Mouse (Mus musculus) hindbrain, embryonic 10.5 days (tissue): ENCODE results near the gene Mllt11. TPM values are rescaled to one million over a fixed set of nuclear protein-coding genes. Genes with fewer than 3 reads are reported as not detected.

ENCODE experiments used
- DNase-seq: peaks from one replicate; pipeline ENCODE4 v3.0.0-alpha.2; 2017; ENCODE audit warnings: low spot score
- H3K27ac ChIP-seq: fragments of 300-500 bp; sonication (generic); 2 replicates; pipeline ENCODE4 v1.5.1; 2016; ENCODE audit warnings: mild to moderate bottlenecking, moderate library complexity
- H3K27me3 ChIP-seq: fragments of 300-500 bp; sonication (generic); 2 replicates; pipeline ENCODE4 v1.6.1; 2016; ENCODE audit warnings: mild to moderate bottlenecking; ENCODE audit not compliant: poor library complexity, insufficient read depth, severe bottlenecking
- H3K36me3 ChIP-seq: fragments of 300-500 bp; sonication (generic); 2 replicates; pipeline ENCODE4 v1.6.1; 2016; ENCODE audit warnings: mild to moderate bottlenecking, moderate library complexity
- H3K4me1 ChIP-seq: fragments of 300-500 bp; sonication (generic); replicated peaks from 2 replicates; pipeline ENCODE4 v1.6.1; 2016; ENCODE audit warnings: mild to moderate bottlenecking
- H3K4me3 ChIP-seq: fragments of 300-500 bp; sonication (generic); 2 replicates; pipeline ENCODE4 v1.5.1; 2016; ENCODE audit warnings: mild to moderate bottlenecking, moderate library complexity
- H3K9me3 ChIP-seq: fragments of 300-500 bp; sonication (generic); 2 replicates; pipeline ENCODE4 v1.6.1; 2016; ENCODE audit warnings: mild to moderate bottlenecking, moderate library complexity
- WGBS: fragments of 180-500 bp; shearing (Covaris S2); methylation state at CpG from one replicate; pipeline ENCODE4 v1.1.7; 2016; 5-methylcytosine and 5-hydroxymethylcytosine counted together
- polyA plus RNA-seq: library from polyadenylated mRNA; unstranded; fragments of >200 nt; fragmentation: Nextera tagmentation; extraction: Ambion mirVana; gene quantifications from 2 replicates; pipeline ENCODE4 v1.2.1, GENCODE M21; 2016

The Mllt11 gene
- polyA plus RNA-seq, 1 experiment from 2014 or later: 95.9 TPM

GRCm38 (mm10) chr3:95239022-95239421, 7.1 kb upstream of the Mllt11 start:
- H3K27me3 ChIP-seq: no peaks in the 10 kb centered on the region
- H3K9me3 ChIP-seq: no peaks in the 10 kb centered on the region
- H3K4me3 ChIP-seq: no peak overlapping the region
- DNase-seq: no peak
- H3K27ac ChIP-seq: no peak overlapping the region
- peaks cover 25% of the 10 kb centered on the region for H3K4me1 ChIP-seq
- H3K36me3 ChIP-seq: peaks cover 49% of the 10 kb centered on the region
- WGBS: 87% methylated on average over 6 of the region's 6 CpGs

DNA sequence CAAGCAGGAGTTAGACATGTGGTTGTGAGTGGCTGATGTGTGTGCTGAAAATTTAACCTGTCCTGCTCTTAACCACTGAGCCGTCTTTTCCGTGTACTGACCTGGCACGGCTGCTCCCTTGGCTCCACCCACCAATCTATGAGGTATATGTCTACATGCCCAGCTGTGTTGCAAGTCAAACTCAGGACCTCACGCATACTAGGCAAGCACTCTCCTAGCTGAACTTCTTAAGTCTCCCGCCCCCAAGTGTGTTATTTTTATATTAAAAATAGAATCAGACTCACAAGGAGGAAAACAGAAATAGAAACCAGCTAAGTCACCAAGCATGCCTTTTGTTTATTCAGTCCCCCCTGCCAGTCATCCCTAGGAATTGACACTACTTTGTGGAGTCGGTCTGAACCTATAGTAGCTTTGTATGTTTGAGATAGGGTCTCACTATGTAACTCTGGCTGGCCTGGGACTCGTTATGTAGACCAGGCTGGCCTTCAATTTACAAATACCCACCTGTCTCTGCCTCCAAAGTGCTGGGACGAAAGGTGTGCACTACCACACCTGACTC, 5.6 kb upstream of the Mllt11 start:
- H3K36me3 ChIP-seq: peaks cover 63% of the 10 kb centered on the region
- peaks cover 25% of the 10 kb centered on the region for H3K4me1 ChIP-seq

DNA sequence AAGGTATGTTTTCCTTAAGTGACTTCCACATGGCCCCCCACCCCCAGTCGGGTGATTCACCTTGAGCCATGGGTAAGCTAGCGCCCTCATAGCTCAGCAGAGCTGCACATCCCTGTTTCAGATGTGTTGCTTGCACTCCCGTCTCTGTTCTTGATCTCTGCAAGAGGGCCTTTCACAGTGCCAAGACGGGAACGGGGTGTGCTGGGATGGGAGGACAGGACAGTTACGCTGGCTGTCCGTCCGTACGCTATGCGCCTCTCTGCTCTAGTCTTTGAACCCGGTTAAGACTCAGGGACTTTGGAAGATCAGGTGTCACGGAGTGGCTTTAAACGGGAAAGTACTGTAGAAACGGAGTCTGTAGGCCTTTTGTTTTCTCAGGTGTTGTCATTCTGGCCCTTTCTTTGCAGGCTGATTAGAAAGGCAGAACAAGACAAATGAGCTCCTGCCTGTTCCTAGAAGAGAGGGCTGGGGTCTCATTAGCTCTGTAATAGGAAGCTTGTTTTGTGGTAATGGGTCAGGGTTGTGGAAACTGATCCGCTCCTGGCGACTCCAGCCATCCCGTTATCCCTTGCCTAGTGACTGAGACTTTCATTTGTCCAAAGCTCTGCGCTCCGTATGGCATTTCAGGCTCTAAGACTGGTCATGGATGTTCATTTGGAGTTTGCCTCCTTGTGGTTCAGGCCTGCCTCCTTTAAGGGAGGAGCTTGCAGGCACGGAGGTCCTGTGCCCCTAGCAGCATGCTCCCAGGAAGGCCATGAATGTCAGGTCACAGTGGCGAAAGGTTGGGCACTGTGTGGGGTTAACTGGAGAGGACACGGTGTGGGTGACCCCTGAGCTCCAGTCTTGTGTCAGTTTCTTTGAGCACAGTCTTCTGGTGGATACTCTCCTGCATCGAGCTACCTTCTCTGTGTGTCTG, 3.7 kb upstream of the Mllt11 start:
- H3K27ac ChIP-seq: no peak overlapping the region
- H3K27me3 ChIP-seq: no peaks in the 10 kb centered on the region
- no peak overlapping the region for H3K4me3 ChIP-seq
- peaks cover 30% of the 10 kb centered on the region for H3K4me1 ChIP-seq
- no peaks in the 10 kb centered on the region for H3K9me3 ChIP-seq
- WGBS: 68% methylated on average over 23 of the region's 23 CpGs
- H3K36me3 ChIP-seq: peaks cover 79% of the 10 kb centered on the region
- DNase-seq: no peak

More for the DNA sequence above, 5.6 kb upstream of the Mllt11 start:
- Histone ChIP-seq H3K4me3 (no peak overlapping the region), H3K27ac (no peak overlapping the region), H3K9me3 (no peaks in the 10 kb centered on the region), H3K27me3 (no peaks in the 10 kb centered on the region)
- DNase-seq: no peak
- 91% methylated on average over 8 of the region's 8 CpGs for WGBS

- peaks cover 73% of the 10 kb centered on the region for H3K36me3 ChIP-seq
- DNase-seq: no peak
Measured at GRCm38 (mm10) chr3:95233303-95233980, 1.5 kb upstream of the Mllt11 start.

GRCm38 (mm10) chr3:95232771-95233170, 800 bp upstream of the Mllt11 start:
- H3K27ac ChIP-seq: no peak overlapping the region
- peaks cover 41% of the 10 kb centered on the region for H3K4me1 ChIP-seq
- 91% methylated on average over 7 of the region's 7 CpGs for WGBS
- DNase-seq: no peak
- no peaks in the 10 kb centered on the region for H3K9me3 ChIP-seq
- H3K4me3 ChIP-seq: no peak overlapping the region
- peaks cover 66% of the 10 kb centered on the region for H3K36me3 ChIP-seq
- no peaks in the 10 kb centered on the region for H3K27me3 ChIP-seq

More at GRCm38 (mm10) chr3:95233303-95233980, 1.5 kb upstream of the Mllt11 start:
- 89% methylated on average over 16 of the region's 16 CpGs for WGBS
- peaks cover 41% of the 10 kb centered on the region for H3K4me1 ChIP-seq
- H3K27me3 ChIP-seq: no peaks in the 10 kb centered on the region
- no peak overlapping the region for H3K4me3 ChIP-seq
- no peaks in the 10 kb centered on the region for H3K9me3 ChIP-seq
- no peak overlapping the region for H3K27ac ChIP-seq

- DNase-seq: peak; percentile 55
Measured at GRCm38 (mm10) chr3:95230495-95231297, 1.3 kb downstream of the Mllt11 start.

DNA sequence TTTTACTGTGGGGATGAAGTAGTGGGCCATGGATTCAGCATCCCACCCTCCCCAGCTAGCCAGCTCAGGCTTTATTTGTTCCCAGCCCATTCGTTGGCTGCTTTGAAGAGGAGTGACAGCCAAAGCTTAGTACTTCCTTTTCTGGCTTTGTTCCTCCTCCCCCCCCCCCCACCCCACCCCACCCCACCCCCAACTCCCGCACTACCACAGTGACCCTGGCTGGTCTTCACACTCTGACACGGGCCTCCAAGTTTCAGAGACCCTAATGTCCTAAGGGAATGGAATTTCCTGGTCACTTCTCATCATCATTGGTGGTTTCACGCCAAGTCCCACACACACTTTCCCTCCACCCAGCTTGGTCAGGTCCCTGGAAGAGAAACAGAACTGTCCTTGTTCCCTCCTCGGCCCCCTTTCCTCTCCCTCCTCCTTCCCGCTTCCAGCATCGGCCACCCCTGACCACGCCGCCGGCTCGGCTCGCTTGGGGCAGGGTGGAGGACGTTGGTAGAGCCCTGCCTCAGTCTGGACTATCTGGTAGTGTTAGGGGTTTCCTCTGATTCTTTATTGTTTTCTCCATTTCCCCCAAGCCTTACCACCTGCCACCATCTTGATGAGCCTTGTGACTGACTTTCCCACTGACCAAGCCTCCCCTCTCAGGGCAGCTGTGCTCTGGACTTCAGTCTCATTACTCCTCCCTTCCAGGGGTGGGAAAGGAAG, 2.0 kb downstream of the Mllt11 start:
- Histone ChIP-seq H3K27me3 (no peaks in the 10 kb centered on the region), H3K4me1 (peaks cover 54% of the 10 kb centered on the region), H3K4me3 (peak overlapping the region; percentile 98), H3K36me3 (peaks cover 54% of the 10 kb centered on the region), H3K27ac (peak overlapping the region; percentile 98), H3K9me3 (no peaks in the 10 kb centered on the region)
- peak; percentile 68 for DNase-seq
- 2% methylated on average over 13 of the region's 13 CpGs for WGBS

More at GRCm38 (mm10) chr3:95230495-95231297, 1.3 kb downstream of the Mllt11 start:
- Histone ChIP-seq H3K27me3 (no peaks in the 10 kb centered on the region), H3K36me3 (peaks cover 54% of the 10 kb centered on the region), H3K27ac (peak overlapping the region; percentile 98), H3K4me3 (peak overlapping the region; percentile 98), H3K4me1 (peaks cover 58% of the 10 kb centered on the region), H3K9me3 (no peaks in the 10 kb centered on the region)
- 45% methylated on average over 8 of the region's 8 CpGs for WGBS

GRCm38 (mm10) chr3:95228894-95229780, 2.8 kb downstream of the Mllt11 start:
- H3K4me1 ChIP-seq: peaks cover 60% of the 10 kb centered on the region
- WGBS: under 1% methylated on average over 43 of the region's 43 CpGs
- H3K27ac ChIP-seq: peak overlapping the region; percentile 98
- peak; percentile 64 for DNase-seq
- H3K27me3 ChIP-seq: no peaks in the 10 kb centered on the region
- no peaks in the 10 kb centered on the region for H3K9me3 ChIP-seq
- H3K4me3 ChIP-seq: peak overlapping the region; percentile 98
- peaks cover 54% of the 10 kb centered on the region for H3K36me3 ChIP-seq

GRCm38 (mm10) chr3:95228148-95228893, 3.6 kb downstream of the Mllt11 start, which contains the start of gene Cdc42se1:
Gene Cdc42se1 (plus strand): TSS chr3:95228732.
- Histone ChIP-seq H3K27me3 (no peaks in the 10 kb centered on the region), H3K36me3 (peaks cover 54% of the 10 kb centered on the region), H3K27ac (peak within 1 kb of the TSS; percentile 98), H3K9me3 (no peaks in the 10 kb centered on the region), H3K4me1 (peaks cover 62% of the 10 kb centered on the region), H3K4me3 (peak within 1 kb of the TSS; percentile 98)
- WGBS: under 1% methylated on average over 64 of the region's 64 CpGs
- peak; percentile 91 for DNase-seq

GRCm38 (mm10) chr3:95227214-95227613, 4.8 kb downstream of the Mllt11 start:
- no peak for DNase-seq
- Histone ChIP-seq H3K27me3 (no peaks in the 10 kb centered on the region), H3K27ac (peak overlapping the region; percentile 98), H3K4me3 (peak overlapping the region; percentile 98), H3K9me3 (no peaks in the 10 kb centered on the region), H3K4me1 (peaks cover 62% of the 10 kb centered on the region), H3K36me3 (peaks cover 54% of the 10 kb centered on the region)
- 46% methylated on average over 1 of the region's 1 CpGs for WGBS
